Mouse (Mus musculus) lung, embryonic 16.5 days (tissue): ENCODE measurements at regions not wholly inside any gene's neighbourhood (a gene's known extent, or its start where the extent isn't known, plus 50 kb on each side); places are given as distances from the start of the nearest gene placed in this dataset.

ENCODE experiments used
- ATAC-seq: fragments of 200-750 bp; cut with Nextera tagmentation; 2 replicates; pipeline ENCODE4 v1.8.0; 2017; ENCODE audit warnings: low read depth, mild to moderate bottlenecking, moderate library complexity
- H3K27ac ChIP-seq: fragments of 300-500 bp; sonication (generic); 2 replicates; pipeline ENCODE4 v1.5.1; 2014; ENCODE audit warnings: mild to moderate bottlenecking, control low read depth, low read length
- H3K27me3 ChIP-seq: fragments of 300-500 bp; sonication (generic); 2 replicates; pipeline ENCODE4 v1.6.1; 2014; ENCODE audit warnings: low read depth, low read length, mixed read lengths; ENCODE audit not compliant: control insufficient read depth, insufficient read depth
- H3K36me3 ChIP-seq: fragments of 300-500 bp; sonication (generic); 2 replicates; pipeline ENCODE4 v1.6.1; 2014; ENCODE audit warnings: low read length; ENCODE audit not compliant: control insufficient read depth, insufficient read depth
- H3K4me1 ChIP-seq: fragments of 300-500 bp; sonication (generic); replicated peaks from 2 replicates; pipeline ENCODE4 v1.6.1; 2014; ENCODE audit warnings: low read length, mixed read lengths; ENCODE audit not compliant: control insufficient read depth, insufficient read depth
- H3K4me2 ChIP-seq: fragments of 300-500 bp; sonication (generic); 2 replicates; pipeline ENCODE4 v1.6.1; 2014; ENCODE audit warnings: low read depth, low read length, control low read depth
- H3K4me3 ChIP-seq: fragments of 300-500 bp; sonication (generic); 2 replicates; pipeline ENCODE4 v1.5.1; 2014; ENCODE audit warnings: mild to moderate bottlenecking, low read length, control low read depth
- H3K9ac ChIP-seq: fragments of 300-500 bp; sonication (generic); 2 replicates; pipeline ENCODE4 v1.6.1; 2014; ENCODE audit warnings: low read length, control low read depth
- H3K9me3 ChIP-seq: fragments of 300-500 bp; sonication (generic); 2 replicates; pipeline ENCODE4 v1.6.1; 2016; ENCODE audit warnings: low read length; ENCODE audit not compliant: control insufficient read depth
- WGBS: fragments of 180-500 bp; shearing (Covaris S2); extraction: QIAGEN DNeasy Blood & Tissue Kit; methylation state at CpG from one replicate; pipeline ENCODE4 v1.1.7; 2014; 5-methylcytosine and 5-hydroxymethylcytosine counted together

DNA sequence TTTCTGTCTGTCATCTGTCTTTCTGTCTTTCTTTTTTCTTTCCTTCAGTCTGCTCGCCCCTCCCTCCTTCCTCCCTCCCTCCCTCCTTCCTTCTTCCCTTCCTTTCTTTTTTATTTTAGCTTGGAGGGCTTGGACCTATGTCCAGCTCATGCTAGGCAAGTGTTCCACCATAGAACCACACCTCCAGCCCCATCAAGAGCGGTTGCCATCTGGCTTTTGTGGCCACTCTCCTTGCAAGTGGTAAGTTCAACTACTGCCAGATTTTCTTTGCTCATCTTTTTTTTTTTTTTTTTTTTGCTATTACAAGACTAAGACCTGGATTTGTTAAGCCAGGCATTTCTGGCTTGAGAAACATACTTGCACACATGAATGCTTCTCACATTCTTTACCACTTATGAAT, 231.7 kb downstream of the Btg1 start:
- Histone ChIP-seq H3K9ac (no peak overlapping the region), H3K4me3 (no peak overlapping the region), H3K36me3 (no peaks in the 10 kb centered on the region), H3K4me2 (no peak overlapping the region), H3K4me1 (no peaks in the 10 kb centered on the region), H3K27ac (no peak overlapping the region), H3K9me3 (no peaks in the 10 kb centered on the region), H3K27me3 (no peaks in the 10 kb centered on the region)
- WGBS, result 82% methylated on average over 2 of the region's 2 CpGs
- no peak for ATAC-seq

- Histone ChIP-seq H3K9ac (no peak overlapping the region), H3K4me1 (no peaks in the 10 kb centered on the region), H3K9me3 (no peaks in the 10 kb centered on the region), H3K36me3 (no peaks in the 10 kb centered on the region), H3K4me2 (no peak overlapping the region), H3K27ac (no peak overlapping the region), H3K27me3 (no peaks in the 10 kb centered on the region), H3K4me3 (no peak overlapping the region)
- ATAC-seq, result no peak
- 79% methylated on average over 2 of the region's 2 CpGs for WGBS
These were observed 243.6 kb downstream of the Btg1 start for GRCm38 (mm10) chr10:96860366-96860765.

- Histone ChIP-seq H3K27me3 (no peaks in the 10 kb centered on the region), H3K27ac (no peak overlapping the region), H3K36me3 (no peaks in the 10 kb centered on the region), H3K9ac (no peak overlapping the region), H3K9me3 (no peaks in the 10 kb centered on the region), H3K4me3 (no peak overlapping the region), H3K4me1 (no peaks in the 10 kb centered on the region), H3K4me2 (no peak overlapping the region)
- ATAC-seq, result no peak
- WGBS, result 82% methylated on average over 8 of the region's 8 CpGs
These were observed 246.4 kb downstream of the Btg1 start for GRCm38 (mm10) chr10:96863230-96863629.

- Histone ChIP-seq H3K9me3 (no peaks in the 10 kb centered on the region), H3K27ac (no peak overlapping the region), H3K36me3 (no peaks in the 10 kb centered on the region), H3K27me3 (no peaks in the 10 kb centered on the region), H3K4me3 (no peak overlapping the region), H3K4me2 (no peak overlapping the region), H3K9ac (no peak overlapping the region), H3K4me1 (no peaks in the 10 kb centered on the region)
- 66% methylated on average over 3 of the region's 3 CpGs for WGBS
- ATAC-seq, result no peak
These were observed 249.7 kb downstream of the Btg1 start for GRCm38 (mm10) chr10:96866468-96866867.

- no peak overlapping the region for H3K4me3 ChIP-seq
- no peak overlapping the region for H3K27ac ChIP-seq
- H3K9ac ChIP-seq, result no peak overlapping the region
- 65% methylated on average over 7 of the region's 7 CpGs for WGBS
- no peaks in the 10 kb centered on the region for H3K27me3 ChIP-seq
- H3K4me2 ChIP-seq, result no peak overlapping the region
- H3K9me3 ChIP-seq, result no peaks in the 10 kb centered on the region
- no peak for ATAC-seq
- no peaks in the 10 kb centered on the region for H3K4me1 ChIP-seq
- no peaks in the 10 kb centered on the region for H3K36me3 ChIP-seq
These were observed 254.9 kb downstream of the Btg1 start for GRCm38 (mm10) chr10:96871559-96872160.

DNA sequence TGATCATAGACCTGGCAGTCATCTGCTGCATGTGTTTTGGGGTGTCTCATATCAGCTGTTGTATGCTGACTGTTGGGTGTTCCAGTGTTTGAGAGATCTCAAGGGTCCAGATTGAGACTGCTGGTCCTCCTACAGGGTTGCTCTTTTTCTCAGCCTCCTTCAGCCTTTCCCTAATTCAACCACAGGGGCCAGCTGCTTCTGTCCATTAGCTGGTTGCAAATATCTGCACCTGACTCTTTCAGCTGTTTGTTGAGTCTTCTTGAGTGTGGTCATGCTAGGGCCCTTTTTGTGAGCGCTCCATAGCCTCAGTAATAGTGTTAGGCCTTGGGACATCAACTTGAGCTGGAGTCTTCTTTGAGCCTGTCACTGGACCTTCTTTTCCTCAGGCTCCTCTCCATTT, 257.8 kb downstream of the Btg1 start:
- Histone ChIP-seq H3K9ac (no peak overlapping the region), H3K27me3 (no peaks in the 10 kb centered on the region), H3K36me3 (no peaks in the 10 kb centered on the region), H3K4me1 (no peaks in the 10 kb centered on the region), H3K4me3 (no peak overlapping the region), H3K9me3 (no peaks in the 10 kb centered on the region), H3K4me2 (no peak overlapping the region), H3K27ac (no peak overlapping the region)
- 100% methylated on average over 1 of the region's 1 CpGs for WGBS
- ATAC-seq, result no peak

GRCm38 (mm10) chr10:96875676-96876075, 258.9 kb downstream of the Btg1 start:
- 41% methylated on average over 3 of the region's 3 CpGs for WGBS

DNA sequence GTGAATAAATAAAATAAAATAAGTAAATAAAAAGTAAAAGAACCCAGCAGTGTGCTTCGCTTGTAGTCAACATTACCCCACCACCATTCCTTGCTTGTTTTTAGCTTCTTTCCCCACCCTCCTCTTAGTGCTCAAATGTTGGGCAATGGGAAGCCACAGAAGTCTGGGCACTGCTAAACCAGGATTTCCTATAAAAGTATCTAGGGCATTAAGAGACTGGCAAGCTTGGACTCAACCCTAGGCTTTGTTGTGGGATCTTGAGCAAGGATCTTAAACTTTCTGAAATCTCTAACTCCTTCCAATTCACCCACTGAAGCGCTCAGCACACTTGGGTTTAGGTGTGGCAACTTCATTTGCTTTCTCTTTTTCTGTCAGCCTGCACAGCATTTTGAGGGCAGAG, 262.6 kb downstream of the Btg1 start:
- Histone ChIP-seq H3K9ac (no peak overlapping the region), H3K4me3 (no peak overlapping the region), H3K4me1 (no peaks in the 10 kb centered on the region), H3K36me3 (no peaks in the 10 kb centered on the region), H3K27ac (no peak overlapping the region), H3K4me2 (no peak overlapping the region), H3K27me3 (no peaks in the 10 kb centered on the region), H3K9me3 (no peaks in the 10 kb centered on the region)
- ATAC-seq, result no peak
- WGBS, result 83% methylated on average over 2 of the region's 2 CpGs

More at GRCm38 (mm10) chr10:96875676-96876075, 258.9 kb downstream of the Btg1 start:
- H3K36me3 ChIP-seq, result no peaks in the 10 kb centered on the region
- no peak overlapping the region for H3K4me2 ChIP-seq
- H3K9ac ChIP-seq, result no peak overlapping the region
- peak; percentile 56 for ATAC-seq
- no peak overlapping the region for H3K27ac ChIP-seq
- H3K4me1 ChIP-seq, result no peaks in the 10 kb centered on the region
- H3K4me3 ChIP-seq, result no peak overlapping the region
- H3K9me3 ChIP-seq, result no peaks in the 10 kb centered on the region
- no peaks in the 10 kb centered on the region for H3K27me3 ChIP-seq

- Histone ChIP-seq H3K36me3 (no peaks in the 10 kb centered on the region), H3K27me3 (no peaks in the 10 kb centered on the region), H3K4me1 (no peaks in the 10 kb centered on the region), H3K9ac (no peak overlapping the region), H3K4me3 (no peak overlapping the region), H3K9me3 (no peaks in the 10 kb centered on the region), H3K27ac (no peak overlapping the region), H3K4me2 (no peak overlapping the region)
- 67% methylated on average over 5 of the region's 5 CpGs for WGBS
- ATAC-seq, result no peak
These were observed 264.0 kb downstream of the Btg1 start for GRCm38 (mm10) chr10:96880771-96881170.

DNA sequence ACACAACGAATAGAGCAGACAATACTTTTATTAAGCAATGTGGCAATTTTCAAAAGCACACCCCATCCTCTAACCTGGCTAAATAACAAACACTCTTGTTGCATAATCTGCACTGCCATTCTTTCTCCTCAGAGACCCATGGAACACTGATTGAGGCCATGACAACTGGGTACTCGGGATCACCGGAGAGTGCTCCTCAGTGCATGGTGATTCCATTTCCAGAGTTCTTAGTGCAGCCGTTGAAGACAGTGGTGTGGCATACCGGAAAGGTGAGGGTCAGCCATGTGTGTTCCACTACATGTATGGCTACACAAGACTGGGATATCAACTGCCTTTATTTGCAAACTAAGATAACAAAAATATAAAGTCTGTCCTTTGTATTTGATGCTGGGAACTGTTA, 264.4 kb downstream of the Btg1 start:
- Histone ChIP-seq H3K4me1 (no peaks in the 10 kb centered on the region), H3K4me3 (no peak overlapping the region), H3K27ac (no peak overlapping the region), H3K27me3 (no peaks in the 10 kb centered on the region), H3K9ac (no peak overlapping the region), H3K36me3 (no peaks in the 10 kb centered on the region), H3K9me3 (no peaks in the 10 kb centered on the region), H3K4me2 (no peak overlapping the region)
- WGBS, result 87% methylated on average over 5 of the region's 5 CpGs
- no peak for ATAC-seq
